Mouse (Mus musculus) brain, adult 10 weeks (tissue): ENCODE measurements around the gene Ism2. TPM values are rescaled to one million over a fixed set of nuclear protein-coding genes. Genes with fewer than 3 reads are reported as not detected.

Source experiments
- polyA plus RNA-seq: library from polyadenylated mRNA; stranded (reverse); fragments of 350-450 nt; fragmentation: Illumina TruSeq; extraction: RNeasy Lipid Tissue Mini Kit (QIAGEN cat#74804); gene quantifications from one replicate; pipeline ENCODE4 v1.2.3, GENCODE M21; 2015; ENCODE audit warnings: low read depth, low replicate concordance

Ism2 gene
- not detected for polyA plus RNA-seq

DNA sequence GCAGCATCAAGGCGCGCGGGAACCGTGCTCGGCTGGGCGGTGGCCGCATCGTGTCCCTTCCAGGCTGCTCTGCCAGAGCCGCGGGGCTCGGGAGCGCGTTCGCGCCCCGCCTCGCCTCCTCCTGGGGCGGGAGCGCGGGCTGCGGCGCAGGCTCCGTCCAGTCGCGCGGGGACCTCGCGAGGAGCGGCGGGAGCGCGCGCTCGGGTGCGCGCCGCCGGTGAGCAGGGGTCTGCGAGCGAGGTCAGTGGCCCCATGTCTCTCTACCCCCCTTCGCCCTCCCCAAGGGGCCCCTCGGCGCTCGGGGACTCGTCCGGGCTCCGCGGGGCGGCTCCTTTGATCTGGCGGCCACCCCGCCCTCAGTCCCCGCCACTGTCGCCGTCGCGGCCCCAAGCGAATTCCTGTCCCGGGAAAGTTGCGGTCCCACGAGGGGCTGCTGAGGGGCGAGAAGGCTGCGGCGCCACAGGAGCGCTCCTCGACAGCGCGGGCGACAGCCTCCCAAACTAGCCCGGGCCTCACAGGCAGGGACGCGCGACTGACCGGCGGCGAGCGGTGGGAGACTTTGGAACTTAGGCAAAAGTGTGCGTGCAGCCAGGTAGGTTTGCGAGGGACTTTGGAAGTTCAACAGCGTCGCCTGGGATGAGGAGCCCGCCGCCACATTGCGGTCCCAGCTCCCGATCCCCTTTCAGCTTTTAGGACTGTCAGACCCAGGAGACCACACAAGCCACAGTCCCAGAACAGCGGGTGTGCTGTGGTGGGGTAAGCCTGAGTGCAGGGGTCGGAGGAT lies at the start of gene Ism2:
Ism2 (minus strand) TSS at position 49 of the 784 bp plus-strand sequence.

DNA sequence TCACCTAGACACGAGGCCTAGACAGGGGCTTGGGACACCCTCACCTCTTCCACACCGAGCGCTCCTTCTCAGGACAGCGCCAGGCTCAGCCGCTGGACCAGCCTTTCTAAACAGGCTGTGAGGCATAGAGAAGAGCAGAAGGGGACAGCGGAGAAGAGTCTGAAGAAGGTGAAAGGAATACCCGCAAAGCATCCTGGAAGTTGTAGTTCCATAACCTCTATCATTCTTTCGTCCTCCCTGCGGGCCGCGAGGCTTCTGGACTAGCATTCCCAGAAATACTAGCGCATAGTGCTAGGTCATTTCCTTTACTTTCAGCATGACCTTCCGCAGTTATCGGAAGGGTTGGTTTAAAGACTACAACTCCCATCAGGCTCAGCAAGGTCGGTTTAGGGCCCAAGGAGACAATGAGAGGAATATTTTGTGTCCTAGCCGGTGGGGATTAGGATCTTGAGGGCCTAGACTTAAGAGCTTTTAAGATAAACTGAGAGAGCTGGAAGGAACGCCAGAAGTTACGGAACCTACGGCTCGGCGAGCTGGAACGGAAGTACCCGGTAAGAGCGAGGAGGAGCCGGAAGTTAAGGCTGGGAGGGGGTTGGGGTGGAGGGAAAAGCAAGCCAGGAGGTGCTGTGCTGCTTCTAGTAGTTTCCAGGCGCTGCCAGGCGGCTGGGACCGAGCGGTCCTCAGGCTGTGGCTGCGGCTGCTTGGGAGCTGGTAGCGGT lies 33.2 kb downstream of the Ism2 start, which contains the start of the genes Vipas39 and Ahsa1:
Vipas39 (minus strand) TSS at position 149 of the 719 bp plus-strand sequence.
Ahsa1 (plus strand) TSS at position 372 of the 719 bp plus-strand sequence.

DNA sequence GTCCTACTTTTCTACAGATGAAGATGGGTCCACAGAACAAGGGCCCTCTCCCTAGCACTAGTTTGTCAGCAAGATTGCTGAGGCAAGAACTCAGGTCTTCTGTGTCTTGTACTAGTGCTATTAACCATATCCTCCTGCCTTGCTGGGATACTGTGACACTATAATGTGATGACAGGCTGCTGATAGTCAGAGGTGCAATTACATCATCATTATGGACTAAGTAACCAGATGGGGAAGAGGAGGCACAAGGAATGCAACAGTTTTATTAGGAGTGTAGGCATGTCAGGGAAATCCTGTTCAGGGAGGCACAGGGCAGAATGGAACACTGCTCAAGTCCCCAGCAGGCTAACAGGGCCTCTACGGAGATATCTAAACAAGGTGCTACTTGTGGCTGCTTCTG lies 60.9 kb downstream of the Ism2 start, which contains the start of gene Noxred1:
Noxred1 (minus strand) TSS at position 101 of the 400 bp plus-strand sequence.

Other genes starting within 250 kb of the Ism2 start
- 10.7 TPM for gene Ngb, start 197.2 kb downstream of the Ism2 start, polyA plus RNA-seq
- 66.3 TPM for gene Gstz1, start 152.5 kb downstream of the Ism2 start, polyA plus RNA-seq
- gene Pomt2, start 151.7 kb downstream of the Ism2 start, polyA plus RNA-seq, result 13.0 TPM
- gene Samd15, start 100.0 kb downstream of the Ism2 start, polyA plus RNA-seq, result 3.8 TPM
- 19.9 TPM for gene Tmed8, start 99.3 kb downstream of the Ism2 start, polyA plus RNA-seq
- gene Noxred1, start 61.0 kb downstream of the Ism2 start, polyA plus RNA-seq, result 1.4 TPM
- gene Vipas39, start 33.4 kb downstream of the Ism2 start, polyA plus RNA-seq, result 59.1 TPM
- gene Ahsa1, start 33.2 kb downstream of the Ism2 start, polyA plus RNA-seq, result 241 TPM
- 29.7 TPM for gene Sptlc2, start 88.7 kb upstream of the Ism2 start, polyA plus RNA-seq
- 118 TPM for gene Slirp, start 144.2 kb upstream of the Ism2 start, polyA plus RNA-seq
- gene Alkbh1, start 144.3 kb upstream of the Ism2 start, polyA plus RNA-seq, result 17.2 TPM
- gene Snw1, start 172.6 kb upstream of the Ism2 start, polyA plus RNA-seq, result 80.0 TPM
- not detected for gene Gm5788, start 195.0 kb upstream of the Ism2 start, polyA plus RNA-seq
- gene Gm8300, start 214.6 kb upstream of the Ism2 start, polyA plus RNA-seq, result not detected